Mouse (Mus musculus) kidney, adult 2 months (tissue): ENCODE measurements around the gene Rexo1.

Experiments used
- CTCF ChIP-seq: fragments of 200-500 bp; conservative IDR thresholded peaks from 2 replicates; pipeline ENCODE4 v1.5.1; 2011; ENCODE audit warnings: low read depth, mild to moderate bottlenecking, control low read depth, low read length, moderate library complexity, mixed read lengths; ENCODE audit not compliant: insufficient read depth, insufficient read length
- POLR2A ChIP-seq: fragments of 200-500 bp; IDR thresholded peaks from one replicate; pipeline ENCODE4 v1.6.1; 2011; ENCODE audit warnings: low read depth, low read length, control low read depth

DNA sequence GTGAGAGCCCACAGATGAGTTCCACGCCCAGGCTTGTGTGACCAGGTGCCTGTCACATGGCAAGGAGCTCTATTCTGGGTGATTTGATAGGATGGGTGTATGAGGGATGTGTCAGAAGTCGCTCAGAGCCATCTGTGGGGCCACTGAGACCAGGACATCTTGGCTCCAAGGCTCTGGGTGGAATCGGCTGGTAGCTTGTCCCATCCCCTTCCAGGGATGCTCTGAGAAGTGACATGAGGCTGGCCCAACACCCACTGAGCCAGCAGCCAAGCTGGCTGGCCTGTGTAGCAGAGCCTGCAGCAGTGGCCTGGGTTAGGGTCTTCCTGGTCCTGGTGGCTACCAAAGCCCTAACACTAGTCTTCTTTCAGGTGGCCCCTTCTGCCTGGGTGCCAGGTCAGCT, 47.1 kb upstream of the Rexo1 start:
- no peak for TF ChIP-seq CTCF
- TF ChIP-seq POLR2A: no peak
